Mouse (Mus musculus) left cerebral cortex, adult 6 months (tissue): ENCODE measurements around the gene Il23r. TPM values are rescaled to one million over a fixed set of nuclear protein-coding genes. Genes with fewer than 3 reads are reported as not detected.

Experiments used
- long read RNA-seq, 2 experiments: library from polyadenylated mRNA; unstranded; transcript quantifications; one replicate each; pipeline ENCODE4 v2.0.0; 2019 to 2020
- polyA plus RNA-seq: library from polyadenylated mRNA; unstranded; fragments of <200 nt; fragmentation: Nextera tagmentation; gene quantifications from 2 replicates; pipeline ENCODE4 v1.2.3, GENCODE M21; 2021

Il23r gene
- not detected in 2 replicates for polyA plus RNA-seq
- long read RNA-seq, experiment 1, result 0 reads
- long read RNA-seq, experiment 2, result 0 reads

GRCm38 (mm10) chr6:67491755-67492154 lies at the start of gene Il23r:
TSS of gene Il23r (minus strand) at chr6:67491855.

GRCm38 (mm10) chr6:67535777-67536054 lies 44.1 kb upstream of the Il23r start, which contains the start of gene Tacstd2:
TSS of gene Tacstd2 (minus strand) at chr6:67535796.

GRCm38 (mm10) chr6:67375982-67376391 lies 115.7 kb downstream of the Il23r start, which contains the start of gene Il12rb2:
TSS of gene Il12rb2 (minus strand) at chr6:67376188.

Other genes starting within 250 kb of the Il23r start
- 0.04 and 0.10 TPM in 2 replicates for gene Il12rb2, start 115.7 kb downstream of the Il23r start, polyA plus RNA-seq
- 0.37 and 0.54 TPM in 2 replicates for gene Tacstd2, start 43.9 kb upstream of the Il23r start, polyA plus RNA-seq